Mouse (Mus musculus) ES-E14 (cell line): ENCODE results near the gene Shmt1. TPM values are rescaled to one million over a fixed set of nuclear protein-coding genes. Genes with fewer than 3 reads are reported as not detected.

Source experiments
- DNase-seq: peaks from one replicate; pipeline ENCODE4 v3.0.0-alpha.2; 2013; ENCODE audit warnings: low read depth, low spot score
- H3K27ac ChIP-seq: 2 replicates; pipeline ENCODE4 v1.5.1; 2012; ENCODE audit warnings: low read depth, mild to moderate bottlenecking, low read length, moderate library complexity, mixed read lengths; ENCODE audit not compliant: poor library complexity, insufficient read depth, severe bottlenecking
- H3K36me3 ChIP-seq: 2 replicates; pipeline ENCODE4 v1.6.1; 2012; ENCODE audit warnings: mild to moderate bottlenecking, low read length, moderate library complexity, mixed read lengths; ENCODE audit not compliant: control insufficient read depth, poor library complexity, insufficient read depth, severe bottlenecking
- H3K4me1 ChIP-seq, 2 experiments: fragments of 150-350 bp in 1 of 2; sonication (generic) in 1 of 2; 2 replicates each; pipeline ENCODE4 v1.6.1; 2012; ENCODE audit warnings: low read length in 2 of 2, mild to moderate bottlenecking in 1 of 2, mixed read lengths in 1 of 2; ENCODE audit not compliant: control insufficient read depth in 2 of 2, insufficient read depth in 2 of 2, poor library complexity in 1 of 2
- H3K4me3 ChIP-seq, 2 experiments: fragments of 150-350 bp in 1 of 2; sonication (generic) in 1 of 2; 2 replicates each; pipeline ENCODE4 v1.5.1; 2012; ENCODE audit warnings: low read length in 2 of 2, low read depth in 1 of 2, mild to moderate bottlenecking in 1 of 2, mixed read lengths in 1 of 2; ENCODE audit not compliant: insufficient read depth in 1 of 2, poor library complexity in 1 of 2, severe bottlenecking in 1 of 2
- H3K9ac ChIP-seq: 2 replicates; pipeline ENCODE4 v1.6.1; 2012; ENCODE audit warnings: low read depth, mild to moderate bottlenecking, low read length, mixed read lengths; ENCODE audit not compliant: poor library complexity, insufficient read depth, severe bottlenecking
- H3K9me3 ChIP-seq: fragments of 150-350 bp; sonication (generic); 2 replicates; pipeline ENCODE4 v1.6.1; 2012; ENCODE audit warnings: low read depth, mild to moderate bottlenecking, low read length; ENCODE audit not compliant: control insufficient read depth, insufficient read depth
- CHD2 ChIP-seq: IDR thresholded peaks from 2 replicates; pipeline ENCODE4 v1.6.1; 2014; ENCODE audit warnings: mild to moderate bottlenecking, low read depth, low read length, inconsistent platforms
- HCFC1 ChIP-seq: IDR thresholded peaks from 2 replicates; pipeline ENCODE4 v1.6.1; 2012; ENCODE audit warnings: low read length, inconsistent platforms, borderline replicate concordance; ENCODE audit not compliant: insufficient read depth
- MAFK ChIP-seq: IDR thresholded peaks from 2 replicates; pipeline ENCODE4 v1.6.1; 2014; ENCODE audit warnings: mild to moderate bottlenecking, low read depth, low read length, inconsistent platforms; ENCODE audit not compliant: insufficient read depth
- ZC3H11A ChIP-seq: IDR thresholded peaks from 2 replicates; pipeline ENCODE4 v1.6.1; 2012; ENCODE audit warnings: low read depth, mild to moderate bottlenecking, inconsistent platforms, low read length, borderline replicate concordance
- ZNF384 ChIP-seq: IDR thresholded peaks from 2 replicates; pipeline ENCODE4 v1.6.1; 2012; ENCODE audit warnings: low read depth, low read length, inconsistent platforms
- in situ Hi-C, 2 experiments: fragments of 600-800 bp; cut with MboI; formaldehyde crosslinking; loops; one replicate each; pipeline ENCODE4 v1.15.1; 2025; ENCODE audit warnings: low sequenced_read_pairs in 2 of 2, inconsistent platforms in 1 of 2; ENCODE audit not compliant: unreplicated experiment in 2 of 2
- total RNA-seq: library from RNA; depleted of rRNA; stranded (reverse); fragments of 300-350 nt; gene quantifications from 2 replicates; pipeline ENCODE4 v1.2.3, GENCODE M21; 2012

Shmt1 gene
- total RNA-seq, 1 experiment = 115 TPM

- H3K4me3 ChIP-seq = no peak overlapping the region
- DNase-seq = no peak
- H3K9ac ChIP-seq = no peak overlapping the region
- H3K27ac ChIP-seq = no peak overlapping the region
- no peaks in the 10 kb centered on the region for H3K4me1 ChIP-seq
- no peaks in the 10 kb centered on the region for H3K9me3 ChIP-seq
- peaks cover 57% of the 10 kb centered on the region for H3K36me3 ChIP-seq
- in situ Hi-C loops = no loop called here
- no peak for TF ChIP-seq ZNF384
- TF ChIP-seq MAFK = no peak
Observed at GRCm38 (mm10) chr11:60800892-60801291, 10.6 kb downstream of the Shmt1 start.

- no peak for TF ChIP-seq HCFC1
- no peak for TF ChIP-seq CHD2
- TF ChIP-seq ZNF384 = no peak
- TF ChIP-seq ZC3H11A = no peak
- no peak for TF ChIP-seq MAFK
- no peak for DNase-seq
- H3K9me3 ChIP-seq = no peaks in the 10 kb centered on the region
- no peak overlapping the region for H3K27ac ChIP-seq
- H3K9ac ChIP-seq = no peak overlapping the region
- H3K4me3 ChIP-seq = no peak overlapping the region
- H3K36me3 ChIP-seq = peaks cover 56% of the 10 kb centered on the region
- H3K4me1 ChIP-seq = no peaks in the 10 kb centered on the region
- in situ Hi-C loops = no loop called here
Observed at GRCm38 (mm10) chr11:60799977-60800376, 11.5 kb downstream of the Shmt1 start.

- no peak overlapping the region for H3K4me3 ChIP-seq
- H3K9ac ChIP-seq = no peak overlapping the region
- no peaks in the 10 kb centered on the region for H3K9me3 ChIP-seq
- H3K27ac ChIP-seq = no peak overlapping the region
- no peak for DNase-seq
- H3K4me1 ChIP-seq = no peaks in the 10 kb centered on the region
- H3K36me3 ChIP-seq = peaks cover 65% of the 10 kb centered on the region
- in situ Hi-C loops = no loop called here
- TF ChIP-seq ZNF384 (no peak), CHD2 (no peak), HCFC1 (no peak), ZC3H11A (no peak), MAFK (no peak)
Observed at GRCm38 (mm10) chr11:60796342-60796741, 15.2 kb downstream of the Shmt1 start.

- TF ChIP-seq ZNF384 = no peak
- no peak for TF ChIP-seq CHD2
- no peak for TF ChIP-seq HCFC1
- no peak for TF ChIP-seq MAFK
- no peak for TF ChIP-seq ZC3H11A
- no peak for DNase-seq
- no peak overlapping the region for H3K4me3 ChIP-seq
- H3K4me1 ChIP-seq = no peaks in the 10 kb centered on the region
- peaks cover 57% of the 10 kb centered on the region for H3K36me3 ChIP-seq
- no peak overlapping the region for H3K9ac ChIP-seq
- H3K9me3 ChIP-seq = no peaks in the 10 kb centered on the region
- in situ Hi-C loops = no loop called here
- no peak overlapping the region for H3K27ac ChIP-seq
Observed at GRCm38 (mm10) chr11:60790472-60790871, 21.0 kb downstream of the Shmt1 start.

GRCm38 (mm10) chr11:60787595-60787994 is 23.9 kb downstream of the Shmt1 start:
- H3K36me3 ChIP-seq = peaks cover 59% of the 10 kb centered on the region

More at GRCm38 (mm10) chr11:60787595-60787994, 23.9 kb downstream of the Shmt1 start:
- Histone ChIP-seq H3K4me3 (no peak overlapping the region), H3K4me1 (no peaks in the 10 kb centered on the region), H3K27ac (no peak overlapping the region), H3K9me3 (no peaks in the 10 kb centered on the region), H3K9ac (no peak overlapping the region)
- no peak for DNase-seq
- TF ChIP-seq HCFC1 = no peak
- no peak for TF ChIP-seq CHD2
- no peak for TF ChIP-seq MAFK
- no peak for TF ChIP-seq ZNF384
- TF ChIP-seq ZC3H11A = no peak
- in situ Hi-C loops = no loop called here
